Mouse (Mus musculus) midbrain, embryonic 11.5 days (tissue): Measurements from ENCODE around the gene Jak1. TPM values are rescaled to one million over a fixed set of nuclear protein-coding genes. Genes with fewer than 3 reads are reported as not detected.
"Not testable (repeated sequence)": the region's sequence is repeated elsewhere in the genome, so short reads cannot be mapped to it uniquely, and the experiment has no call there.

ENCODE experiments used
- ATAC-seq: fragments of 200-750 bp; cut with Nextera tagmentation; 2 replicates; pipeline ENCODE4 v1.8.0; 2017; ENCODE audit warnings: moderate TSS enrichment, moderate library complexity; ENCODE audit not compliant: low FRiP score
- DNase-seq: peaks from one replicate; pipeline ENCODE4 v3.0.0; 2015; ENCODE audit warnings: low spot score; ENCODE audit errors: missing footprints
- H3K27ac ChIP-seq: fragments of 300-500 bp; sonication (generic); 2 replicates; pipeline ENCODE4 v1.5.1; 2014; ENCODE audit warnings: low read depth, low read length
- H3K27me3 ChIP-seq: fragments of 300-500 bp; sonication (generic); 2 replicates; pipeline ENCODE4 v1.6.1; 2014; ENCODE audit warnings: mild to moderate bottlenecking, low read length, moderate library complexity, mixed read lengths; ENCODE audit not compliant: control insufficient read depth, insufficient read depth
- H3K36me3 ChIP-seq: fragments of 300-500 bp; sonication (generic); 2 replicates; pipeline ENCODE4 v1.6.1; 2014; ENCODE audit warnings: mild to moderate bottlenecking, low read length, moderate library complexity, mixed read lengths; ENCODE audit not compliant: control insufficient read depth, insufficient read depth
- H3K4me1 ChIP-seq: fragments of 300-500 bp; sonication (generic); 2 replicates; pipeline ENCODE4 v1.6.1; 2014; ENCODE audit warnings: low read length; ENCODE audit not compliant: control insufficient read depth, insufficient read depth
- H3K4me2 ChIP-seq: fragments of 300-500 bp; sonication (generic); 2 replicates; pipeline ENCODE4 v1.6.1; 2014; ENCODE audit warnings: mild to moderate bottlenecking, moderate library complexity
- H3K4me3 ChIP-seq: fragments of 300-500 bp; sonication (generic); 2 replicates; pipeline ENCODE4 v1.5.1; 2014; ENCODE audit warnings: low read depth, low read length
- H3K9ac ChIP-seq: fragments of 300-500 bp; sonication (generic); 2 replicates; pipeline ENCODE4 v1.6.1; 2014; ENCODE audit warnings: low read length
- H3K9me3 ChIP-seq: fragments of 300-500 bp; sonication (generic); 2 replicates; pipeline ENCODE4 v1.6.1; 2016; ENCODE audit warnings: low read length; ENCODE audit not compliant: control insufficient read depth
- WGBS: fragments of 180-500 bp; shearing (Covaris S2); extraction: QIAGEN DNeasy Blood & Tissue Kit; methylation state at CpG from one replicate; pipeline ENCODE4 v1.1.7; 2014; 5-methylcytosine and 5-hydroxymethylcytosine counted together
- polyA plus RNA-seq: library from polyadenylated mRNA; unstranded; fragments of >200 nt; fragmentation: Nextera tagmentation; extraction: Ambion mirVana; gene quantifications from 2 replicates; pipeline ENCODE4 v1.2.1, GENCODE M21; 2014

Gene Jak1
- polyA plus RNA-seq, 1 experiment from 2014 or later: 52.2 TPM

GRCm38 (mm10) chr4:101285906-101286432, 20.9 kb upstream of the Jak1 start:
- Histone ChIP-seq H3K9me3 (no peaks in the 10 kb centered on the region), H3K4me1 (no peaks in the 10 kb centered on the region), H3K36me3 (no peaks in the 10 kb centered on the region), H3K4me3 (no peak overlapping the region), H3K27ac (no peak overlapping the region), H3K27me3 (peaks cover 7% of the 10 kb centered on the region), H3K9ac (no peak overlapping the region), H3K4me2 (no peak overlapping the region)
- 74% methylated on average over 2 of the region's 2 CpGs for WGBS
- DNase-seq (peak; percentile 82), ATAC-seq (no peak)

GRCm38 (mm10) chr4:101283938-101284337, 18.9 kb upstream of the Jak1 start:
- peak; percentile 17 for DNase-seq
- Histone ChIP-seq H3K27ac (no peak overlapping the region), H3K27me3 (no peaks in the 10 kb centered on the region), H3K4me1 (no peaks in the 10 kb centered on the region), H3K4me2 (no peak overlapping the region), H3K9ac (no peak overlapping the region), H3K4me3 (no peak overlapping the region), H3K9me3 (no peaks in the 10 kb centered on the region), H3K36me3 (no peaks in the 10 kb centered on the region)
- 70% methylated on average over 4 of the region's 4 CpGs for WGBS
- ATAC-seq: no peak

DNA sequence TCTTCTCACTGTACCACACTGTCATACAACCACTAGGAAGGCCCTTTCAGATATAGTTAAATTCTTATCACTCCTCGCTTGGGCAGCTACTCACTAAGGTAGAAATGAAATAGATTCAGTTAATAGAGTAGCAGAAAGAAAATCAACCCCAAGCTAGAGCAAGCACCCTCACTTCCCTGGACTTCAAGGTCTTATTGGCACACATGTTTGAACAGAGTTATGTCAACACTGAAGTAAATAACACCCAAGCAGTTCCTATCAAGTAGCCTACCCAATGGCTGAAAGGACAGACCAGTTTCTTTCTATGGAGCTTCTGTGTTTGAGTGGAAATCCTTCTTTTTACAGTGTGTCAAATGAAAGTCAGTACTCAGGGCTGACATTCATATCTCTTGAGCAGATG, 17.2 kb upstream of the Jak1 start:
- no peak overlapping the region for H3K9ac ChIP-seq
- H3K36me3 ChIP-seq: no peaks in the 10 kb centered on the region
- no peak overlapping the region for H3K4me3 ChIP-seq
- no peak overlapping the region for H3K4me2 ChIP-seq
- WGBS: 77% methylated on average over 1 of the region's 1 CpGs
- no peaks in the 10 kb centered on the region for H3K4me1 ChIP-seq
- no peaks in the 10 kb centered on the region for H3K9me3 ChIP-seq
- ATAC-seq (no peak), DNase-seq (peak; percentile 62)
- no peaks in the 10 kb centered on the region for H3K27me3 ChIP-seq
- no peak overlapping the region for H3K27ac ChIP-seq

DNA sequence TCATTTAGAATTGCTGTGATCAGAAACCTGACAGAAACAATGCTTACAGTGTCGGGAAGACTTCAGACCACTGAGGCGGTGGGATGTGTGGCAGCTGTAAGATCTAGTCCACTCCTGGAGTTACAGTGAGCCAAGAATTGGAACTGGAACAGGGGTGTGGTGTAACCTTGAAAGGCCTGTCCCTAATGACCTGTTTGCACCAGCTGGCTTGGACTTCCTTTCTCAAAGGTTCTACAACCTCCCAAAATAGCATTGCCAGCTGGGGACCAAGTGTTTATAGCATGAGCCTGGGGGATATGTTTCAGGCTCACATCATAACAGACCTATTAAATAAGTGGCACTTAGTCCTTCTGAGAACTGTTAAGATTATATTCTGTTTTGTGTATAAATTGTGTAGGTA, 15.0 kb upstream of the Jak1 start:
- 87% methylated on average over 2 of the region's 2 CpGs for WGBS
- Histone ChIP-seq H3K36me3 (no peaks in the 10 kb centered on the region), H3K4me2 (no peak overlapping the region), H3K4me3 (no peak overlapping the region), H3K27me3 (no peaks in the 10 kb centered on the region), H3K4me1 (no peaks in the 10 kb centered on the region), H3K9me3 (no peaks in the 10 kb centered on the region), H3K27ac (no peak overlapping the region), H3K9ac (no peak overlapping the region)
- ATAC-seq: no peak
- DNase-seq: peak; percentile 67

DNA sequence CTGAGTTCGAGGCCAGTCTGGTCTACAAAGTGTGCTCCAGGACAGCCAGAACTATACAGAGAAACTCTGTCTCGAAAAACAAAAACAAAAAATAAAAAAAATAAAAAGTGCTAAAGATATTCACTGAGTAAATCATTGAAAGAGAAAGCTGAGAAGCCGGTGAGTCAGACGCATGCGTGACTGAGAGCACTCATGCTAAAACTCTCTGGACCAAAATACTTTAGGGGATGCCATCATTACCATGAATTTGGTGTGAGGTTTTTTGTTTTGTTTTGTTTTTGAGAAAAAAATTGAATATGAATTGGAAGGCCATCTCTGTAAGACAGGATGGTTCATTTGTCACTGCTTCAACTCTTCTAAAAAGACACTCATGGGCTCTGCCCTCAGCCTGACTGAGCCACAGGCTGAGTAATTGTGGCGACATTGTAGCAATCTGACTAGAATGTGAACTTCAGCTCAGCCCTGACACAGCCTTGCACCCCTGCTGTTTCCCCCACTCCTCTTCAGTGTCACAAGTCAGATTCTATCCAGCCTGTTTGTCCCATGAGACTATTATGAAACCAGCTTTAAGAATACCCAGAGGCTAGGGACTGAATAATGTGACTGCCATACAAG, 11.5 kb upstream of the Jak1 start:
- DNase-seq (peak; percentile 53), ATAC-seq (no peak)
- Histone ChIP-seq H3K4me3 (no peak overlapping the region), H3K9me3 (no peaks in the 10 kb centered on the region), H3K4me1 (no peaks in the 10 kb centered on the region), H3K36me3 (no peaks in the 10 kb centered on the region), H3K9ac (no peak overlapping the region), H3K27ac (no peak overlapping the region), H3K27me3 (no peaks in the 10 kb centered on the region), H3K4me2 (no peak overlapping the region)
- 83% methylated on average over 6 of the region's 6 CpGs for WGBS

GRCm38 (mm10) chr4:101275881-101276280, 10.8 kb upstream of the Jak1 start:
- ATAC-seq (no peak), DNase-seq (peak; percentile 54)
- H3K27me3 ChIP-seq: no peaks in the 10 kb centered on the region
- H3K9me3 ChIP-seq: no peaks in the 10 kb centered on the region
- H3K4me1 ChIP-seq: no peaks in the 10 kb centered on the region
- no peak overlapping the region for H3K27ac ChIP-seq
- H3K9ac ChIP-seq: no peak overlapping the region
- 92% methylated on average over 3 of the region's 3 CpGs for WGBS
- no peaks in the 10 kb centered on the region for H3K36me3 ChIP-seq
- no peak overlapping the region for H3K4me3 ChIP-seq
- H3K4me2 ChIP-seq: no peak overlapping the region

GRCm38 (mm10) chr4:101270734-101271133, 5.7 kb upstream of the Jak1 start:
- no peak for ATAC-seq
- Histone ChIP-seq H3K4me1 (no peaks in the 10 kb centered on the region), H3K4me2 (no peak overlapping the region), H3K27ac (no peak overlapping the region), H3K27me3 (no peaks in the 10 kb centered on the region), H3K9ac (no peak overlapping the region), H3K9me3 (no peaks in the 10 kb centered on the region), H3K36me3 (no peaks in the 10 kb centered on the region), H3K4me3 (no peak overlapping the region)
- DNase-seq: no peak
- 86% methylated on average over 3 of the region's 3 CpGs for WGBS

GRCm38 (mm10) chr4:101268506-101268905, 3.4 kb upstream of the Jak1 start:
- DNase-seq, H3K4me1 ChIP-seq, ATAC-seq, H3K27ac ChIP-seq, H3K4me2 ChIP-seq, H3K4me3 ChIP-seq, H3K9me3 ChIP-seq, H3K36me3 ChIP-seq, H3K27me3 ChIP-seq, H3K9ac ChIP-seq: not testable (repeated sequence)
- WGBS: 63% methylated on average over 1 of the region's 1 CpGs

DNA sequence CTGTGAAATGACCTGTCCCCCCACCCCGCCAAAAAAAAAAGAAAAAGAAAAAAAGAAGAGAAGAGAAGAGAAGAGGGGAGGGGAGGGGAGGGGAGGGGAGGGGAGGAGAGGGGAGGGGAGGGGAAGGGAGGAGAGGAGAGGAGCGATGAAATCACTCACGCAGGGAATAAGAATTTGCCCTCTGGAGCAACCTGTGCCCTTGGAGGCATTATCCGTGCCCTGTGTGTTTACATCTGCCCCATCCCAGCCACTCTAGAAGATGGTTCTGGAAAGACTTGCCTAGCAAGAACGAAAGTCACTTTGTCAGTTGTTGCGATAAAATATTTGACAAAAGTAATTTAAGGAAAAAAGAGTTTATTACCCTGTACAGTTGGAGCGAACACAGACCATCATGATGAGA, 441 bp upstream of the Jak1 start:
- DNase-seq: no peak
- Histone ChIP-seq H3K36me3 (no peaks in the 10 kb centered on the region), H3K27me3 (no peaks in the 10 kb centered on the region), H3K4me1 (peaks cover 4% of the 10 kb centered on the region; the same call in 1 of the 2 replicates), H3K4me2 (peak overlapping the region; percentile 85), H3K4me3 (peak overlapping the region; percentile 93), H3K9me3 (no peaks in the 10 kb centered on the region), H3K9ac (no peak overlapping the region), H3K27ac (no peak overlapping the region)
- 39% methylated on average over 6 of the region's 7 CpGs for WGBS
- ATAC-seq: peak; percentile 43
